Mouse (Mus musculus): ENCODE data around the gene Trib2. TPM values are rescaled to one million over a fixed set of nuclear protein-coding genes. Genes with fewer than 3 reads are reported as not detected.
A peak's percentile ranks its signal among the peaks of the same experiment; 100 is the strongest.

Gene Trib2
- total RNA-seq (2021), result 10 to 100 TPM; 32.3 to 38.6 TPM

DNA sequence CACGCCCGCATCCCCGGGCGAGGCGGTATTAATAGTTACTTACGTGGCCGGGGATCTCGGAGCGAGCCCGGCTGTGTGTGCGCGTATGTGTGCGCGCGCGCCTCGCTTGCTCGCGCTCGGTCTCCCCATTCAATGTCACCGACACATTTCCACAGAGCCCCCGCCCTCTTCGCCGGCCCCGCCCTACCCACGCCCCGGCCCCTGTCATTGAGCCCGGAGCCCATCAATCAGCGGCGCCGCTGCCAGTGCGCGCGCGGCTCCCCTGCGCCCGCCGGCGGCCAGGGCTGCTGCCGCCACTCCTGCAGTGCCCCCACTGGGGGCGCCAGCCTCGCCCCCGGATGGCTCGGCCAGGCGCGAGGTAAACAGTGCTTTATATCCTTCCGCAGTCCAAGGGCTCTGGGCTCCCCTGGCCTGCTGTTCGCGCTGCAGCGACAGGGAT, at the start of gene Trib2:
TSS of gene Trib2 (minus strand) at position 183 of the 439 bp plus-strand sequence.
- intact Hi-C loops (cut with DNase I), result loop anchor here (1.0 to 5.0 kb wide), 11 partner anchors 34 to 716 kb away; no protein-coding TSS in a partner anchor

DNA sequence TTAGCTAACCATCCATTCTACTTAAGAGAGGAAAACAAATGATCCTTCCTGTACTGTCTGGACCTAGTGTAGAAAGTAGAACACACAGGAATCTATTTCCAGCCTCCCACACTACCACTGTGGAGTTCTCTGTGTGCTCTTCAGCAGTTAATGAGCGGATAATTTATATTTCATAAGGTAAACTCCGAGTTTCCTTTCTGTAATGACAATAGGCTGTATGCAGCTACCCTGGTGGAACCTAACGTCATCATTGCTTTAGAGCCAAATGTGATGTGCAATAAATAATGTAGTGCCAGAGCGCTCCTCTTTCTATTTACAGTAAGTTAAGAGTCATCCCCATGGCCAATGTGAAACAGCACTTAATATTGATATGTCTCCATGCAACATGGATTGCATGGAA, 41.3 kb upstream of the Trib2 start:
- intact Hi-C loops (cut with DNase I), result no loop called here
- no peak for DNase-seq

More for the DNA sequence above, at the start of gene Trib2:
- peak; percentile 89 to 91 for DNase-seq

GRCm38 (mm10) chr12:15855891-15856290, 39.2 kb upstream of the Trib2 start:
- intact Hi-C loops (cut with DNase I), result no loop called here
- DNase-seq, result no peak

- no peak for DNase-seq
- intact Hi-C loops (cut with DNase I), result loop anchor here (5.0 kb wide), 2 partner anchors 160 to 300 kb away; no protein-coding TSS in a partner anchor
Measured at GRCm38 (mm10) chr12:15852781-15853180, 36.1 kb upstream of the Trib2 start.

GRCm38 (mm10) chr12:15852031-15852430, 35.3 kb upstream of the Trib2 start:
- intact Hi-C loops (cut with DNase I), result loop anchor here (5.0 kb wide), 2 partner anchors 160 to 300 kb away; no protein-coding TSS in a partner anchor
- DNase-seq, result no peak

GRCm38 (mm10) chr12:15850441-15850895, 33.7 kb upstream of the Trib2 start:
- peak; percentile 49 for DNase-seq
- intact Hi-C loops (cut with DNase I), result loop anchor here (2.0 to 5.0 kb wide), 3 partner anchors 34 to 302 kb away; partner anchors contain the start of gene Trib2

DNA sequence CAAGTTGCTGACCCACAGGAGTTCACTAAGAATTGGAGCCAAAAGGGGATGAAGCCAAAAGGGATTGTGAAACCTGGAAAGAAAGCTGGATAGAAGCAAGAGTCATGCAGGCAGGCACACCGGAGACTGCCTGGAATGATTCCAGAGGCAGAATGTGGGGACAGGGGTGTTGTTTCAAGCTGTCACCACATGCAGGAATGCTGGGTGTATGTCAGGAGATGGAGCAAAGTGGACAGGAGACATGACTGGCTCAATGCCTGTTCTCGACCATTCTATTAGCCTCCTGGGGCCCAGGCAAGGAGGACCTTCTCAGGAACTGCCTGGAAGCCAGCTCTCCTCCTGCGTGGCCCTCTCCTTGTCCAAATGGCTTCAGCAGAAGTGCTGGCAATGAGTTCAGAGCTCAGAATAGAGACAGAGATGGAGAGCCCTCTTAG, 33.2 kb upstream of the Trib2 start:
- peak; percentile 73 to 85 for DNase-seq
- intact Hi-C loops (cut with DNase I), result loop anchor here (2.0 to 5.0 kb wide), 3 partner anchors 33 to 302 kb away; partner anchors contain the start of gene Trib2

DNA sequence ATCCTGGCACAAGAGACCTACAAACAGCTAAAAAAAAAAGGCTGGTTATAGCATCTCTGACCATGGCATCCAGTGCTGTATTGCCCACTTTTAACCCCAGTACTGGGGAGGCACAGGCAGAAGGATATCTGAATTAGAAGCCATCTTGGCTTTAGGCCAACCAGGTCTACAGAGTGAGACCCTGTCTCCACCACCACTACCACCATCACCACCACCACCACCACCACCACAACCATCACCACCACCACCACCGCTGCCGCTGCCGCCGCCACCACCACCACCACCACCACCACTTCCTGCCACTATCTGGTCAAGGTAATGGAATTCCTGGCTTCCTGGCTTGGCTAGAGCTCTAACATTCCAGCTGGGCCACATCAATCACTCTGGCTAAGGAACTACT, 31.7 kb upstream of the Trib2 start:
- no peak for DNase-seq
- intact Hi-C loops (cut with DNase I), result no loop called here

- intact Hi-C loops (cut with DNase I), result no loop called here
- no peak for DNase-seq
Measured at GRCm38 (mm10) chr12:15844701-15845100, 28.0 kb upstream of the Trib2 start.

- intact Hi-C loops (cut with DNase I), result no loop called here
- no peak for DNase-seq
Measured at GRCm38 (mm10) chr12:15840864-15841557, 24.3 kb upstream of the Trib2 start.

DNA sequence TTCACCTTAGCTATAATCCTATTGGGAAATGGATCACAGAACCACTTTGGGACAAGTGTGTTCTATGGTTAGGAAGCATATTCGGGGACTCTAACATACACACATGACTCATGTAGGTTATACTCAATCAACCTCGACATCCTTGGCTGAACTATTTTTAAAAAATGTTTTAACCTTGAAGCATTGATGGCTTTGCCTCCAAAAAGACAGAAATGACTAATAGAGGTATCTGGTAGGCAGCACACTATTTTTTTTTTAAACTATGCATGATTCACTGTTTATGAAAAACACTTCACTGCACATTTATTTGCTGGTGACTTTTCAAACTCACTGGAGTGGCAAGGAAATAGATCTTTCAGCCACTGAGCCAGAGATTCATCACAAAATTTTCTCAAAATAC, 21.5 kb upstream of the Trib2 start:
- intact Hi-C loops (cut with DNase I), result no loop called here
- no peak for DNase-seq

- intact Hi-C loops (cut with DNase I), result no loop called here
- no peak for DNase-seq
Measured at GRCm38 (mm10) chr12:15837566-15837965, 20.8 kb upstream of the Trib2 start.

DNA sequence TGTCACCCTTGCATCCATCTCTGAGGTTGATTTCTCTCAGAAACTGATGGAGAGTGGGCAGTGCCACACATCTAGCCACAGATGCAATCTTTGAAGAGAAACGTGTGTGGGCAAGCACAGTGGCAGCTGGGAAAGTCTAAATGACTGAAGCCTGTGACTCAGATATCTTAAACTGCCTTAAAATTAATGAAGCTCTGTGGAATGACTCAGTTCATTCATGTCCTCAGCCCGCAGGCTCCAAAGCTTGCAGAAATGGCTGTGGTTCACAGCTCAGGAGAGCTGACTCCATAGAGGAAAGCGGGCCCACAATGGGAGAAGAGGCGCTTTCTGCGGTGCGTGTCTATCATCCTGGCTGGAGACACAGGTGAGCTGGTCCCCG, 15.9 kb upstream of the Trib2 start:
- intact Hi-C loops (cut with DNase I), result no loop called here
- no peak for DNase-seq

DNA sequence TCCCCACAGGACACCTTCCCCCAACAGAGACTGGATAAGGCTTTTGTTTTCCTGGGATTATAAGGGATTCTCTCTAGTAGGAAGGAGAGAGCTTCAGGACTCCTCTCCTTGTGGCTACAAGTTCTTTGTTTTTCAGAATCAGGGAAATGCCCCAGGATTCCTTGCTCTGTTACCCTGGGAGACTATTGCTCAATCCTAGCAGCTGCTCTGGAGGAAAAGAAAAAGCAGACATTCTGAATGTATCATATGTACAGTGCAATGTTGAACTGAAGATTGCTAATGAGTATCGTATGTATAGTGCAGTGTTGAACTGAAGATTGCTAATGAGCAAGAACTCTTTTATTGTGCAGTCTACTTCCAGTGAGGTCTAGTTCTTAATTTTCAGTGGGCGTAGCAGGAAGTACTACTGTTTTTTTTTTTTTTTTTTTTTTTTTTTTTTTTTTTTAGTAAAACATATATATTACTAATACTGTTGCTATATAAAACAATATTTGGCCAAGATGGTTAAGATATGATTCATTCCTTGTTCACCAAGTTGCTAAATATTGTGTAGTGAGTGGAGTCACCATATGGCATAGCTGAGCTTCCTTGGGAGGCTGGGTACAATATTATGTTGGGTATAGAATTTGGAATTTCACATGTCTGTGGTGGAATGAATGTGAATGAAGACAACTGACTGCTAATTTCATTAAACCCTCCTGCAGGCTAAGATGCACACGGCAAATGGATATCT, 15.4 kb upstream of the Trib2 start:
- no peak for DNase-seq
- intact Hi-C loops (cut with DNase I), result no loop called here

DNA sequence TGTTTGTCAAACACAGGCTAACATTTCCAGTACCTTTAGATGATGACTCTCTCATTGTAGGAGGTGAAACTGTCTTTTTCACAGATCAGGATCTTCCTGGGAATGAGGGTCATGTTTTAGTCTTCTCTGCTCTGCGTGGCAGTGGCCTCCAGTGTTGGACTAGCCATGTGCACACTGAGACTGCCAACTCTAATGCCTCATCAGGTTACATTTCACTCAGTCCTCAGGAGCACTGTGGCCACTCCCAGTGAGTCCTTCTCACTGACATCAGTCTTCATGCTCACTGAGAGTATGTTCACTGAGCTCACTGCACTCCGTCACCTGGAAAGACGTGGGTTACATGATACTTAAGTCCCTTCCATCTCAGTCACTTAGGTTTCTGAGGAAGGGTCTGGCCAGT, 14.0 kb upstream of the Trib2 start:
- no peak for DNase-seq
- intact Hi-C loops (cut with DNase I), result no loop called here

- intact Hi-C loops (cut with DNase I), result no loop called here
- DNase-seq, result no peak
Measured at GRCm38 (mm10) chr12:15828815-15829398, 12.2 kb upstream of the Trib2 start.

DNA sequence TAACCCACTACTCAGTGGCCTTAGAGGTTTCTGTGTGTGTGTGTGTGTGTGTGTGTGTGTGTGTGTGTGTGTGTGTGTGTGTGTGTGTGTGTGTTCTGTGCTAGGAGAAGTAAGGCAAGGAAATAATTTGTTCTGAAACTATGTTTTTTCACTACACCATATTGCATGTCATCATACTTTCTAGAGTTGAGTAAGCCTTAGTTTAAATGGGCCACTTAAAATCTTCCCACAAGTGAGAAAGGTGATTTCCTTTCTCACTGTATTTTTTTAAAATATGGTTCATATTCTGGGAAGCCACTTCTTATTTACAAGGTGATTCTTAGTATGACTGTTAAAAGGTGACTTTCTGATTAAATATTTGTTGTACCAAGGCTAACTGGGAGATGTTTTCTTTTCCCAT, 4.3 kb upstream of the Trib2 start:
- DNase-seq, result no peak
- intact Hi-C loops (cut with DNase I), result no loop called here

GRCm38 (mm10) chr12:15817365-15817764, 643 bp upstream of the Trib2 start:
- intact Hi-C loops (cut with DNase I), result loop anchor here (2.0 to 5.0 kb wide), 8 partner anchors 33 to 715 kb away; no protein-coding TSS in a partner anchor
- no peak for DNase-seq

- DNase-seq, result peak; percentile 66 to 77
- intact Hi-C loops (cut with DNase I), result loop anchor here (1.0 to 5.0 kb wide), 11 partner anchors 35 to 717 kb away; no protein-coding TSS in a partner anchor
Measured at GRCm38 (mm10) chr12:15816254-15816605, 492 bp downstream of the Trib2 start.

- intact Hi-C loops (cut with DNase I), result loop anchor here (1.0 to 5.0 kb wide), 13 partner anchors 15 to 717 kb away; no protein-coding TSS in a partner anchor
- peak; percentile 71 to 85 for DNase-seq
Measured at GRCm38 (mm10) chr12:15815576-15816253, 1.0 kb downstream of the Trib2 start.
